Mouse (Mus musculus) cortical plate, adult 2 months (tissue): ENCODE results near the gene Mau2. TPM values are rescaled to one million over a fixed set of nuclear protein-coding genes. Genes with fewer than 3 reads are reported as not detected.

Experiments
- H3K27ac ChIP-seq: fragments of 200-500 bp; 2 replicates; pipeline ENCODE4 v1.5.1; 2012; ENCODE audit warnings: low read length, control low read depth, inconsistent platforms; ENCODE audit not compliant: insufficient read depth
- H3K4me1 ChIP-seq: fragments of 200-500 bp; 2 replicates; pipeline ENCODE4 v1.6.1; 2011; ENCODE audit warnings: low read length; ENCODE audit not compliant: control insufficient read depth, insufficient read depth
- H3K4me3 ChIP-seq: fragments of 200-500 bp; 2 replicates; pipeline ENCODE4 v1.5.1; 2011; ENCODE audit warnings: mild to moderate bottlenecking, low read length, control low read depth; ENCODE audit not compliant: insufficient read depth
- CTCF ChIP-seq: fragments of 200-500 bp; IDR thresholded peaks from 2 replicates; pipeline ENCODE4 v1.5.1; 2011; ENCODE audit warnings: mild to moderate bottlenecking, control low read depth, low read length; ENCODE audit not compliant: insufficient read depth; ENCODE audit errors: extremely low read depth
- POLR2A ChIP-seq: fragments of 200-500 bp; IDR thresholded peaks from 2 replicates; pipeline ENCODE4 v1.6.1; 2011; ENCODE audit warnings: mild to moderate bottlenecking, low read length, control low read depth; ENCODE audit not compliant: insufficient read depth; ENCODE audit errors: extremely low read depth
- polyA plus RNA-seq: library from polyadenylated mRNA; depleted of rRNA; stranded (reverse); fragments of >200 nt; gene quantifications from 2 replicates; pipeline ENCODE4 v1.2.3, GENCODE M21; 2012; rRNA removed

The Mau2 gene
- 80.5 and 86.1 TPM in 2 replicates for polyA plus RNA-seq

DNA sequence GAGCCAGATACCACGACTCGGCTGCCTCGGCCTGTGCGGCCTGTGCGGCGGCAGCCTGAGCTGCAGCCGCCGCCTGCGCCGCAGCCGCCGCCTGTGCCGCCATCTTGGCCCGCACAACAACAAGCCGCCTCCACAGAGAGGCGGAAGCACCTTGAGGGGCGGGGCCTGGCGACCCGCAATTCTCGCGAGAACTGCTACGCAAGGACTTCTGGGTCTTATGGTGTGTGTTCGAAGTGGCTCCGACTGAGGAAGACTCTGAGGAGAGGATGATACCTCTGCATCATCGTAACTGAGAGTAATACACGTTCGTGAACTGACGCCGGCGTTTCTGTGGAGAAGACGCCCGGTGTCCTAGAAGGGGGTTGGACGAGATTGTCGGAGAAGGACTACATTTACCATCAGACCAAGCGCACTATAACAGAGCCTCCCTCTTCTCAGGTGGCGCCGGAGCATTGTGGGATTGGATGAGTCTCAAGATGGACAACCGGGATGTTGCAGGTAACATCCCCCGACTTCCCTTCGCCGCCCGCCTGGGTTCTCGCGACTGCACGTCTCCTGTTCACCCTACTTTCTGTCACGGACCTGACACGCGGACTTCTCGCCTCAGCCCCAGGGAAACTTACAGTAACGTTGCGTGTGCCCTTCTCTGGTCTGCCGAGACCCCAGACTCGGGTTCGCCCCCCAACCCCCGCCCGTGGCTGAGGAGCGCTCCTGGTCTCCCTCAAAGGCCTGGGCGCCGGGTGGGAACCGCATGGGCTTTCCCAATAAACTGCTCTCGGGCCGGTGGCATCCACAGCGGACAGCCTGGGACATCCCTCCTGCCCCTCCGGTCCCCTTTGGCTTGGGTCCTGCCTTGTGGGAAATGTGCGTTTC, at the start of gene Mau2, which contains the start of gene Sugp1:
Gene Mau2, minus strand, starts transcription at position 152 of the 873 bp plus-strand sequence.
Gene Sugp1, plus strand, starts transcription at position 231 of the 873 bp plus-strand sequence.
- Histone ChIP-seq H3K4me3 (peak within 1 kb of the TSS; percentile 65), H3K27ac (peak within 1 kb of the TSS; percentile 89), H3K4me1 (peaks cover 10% of the 10 kb centered on the region)
- TF ChIP-seq CTCF (no peak), POLR2A (peak; percentile 91)

DNA sequence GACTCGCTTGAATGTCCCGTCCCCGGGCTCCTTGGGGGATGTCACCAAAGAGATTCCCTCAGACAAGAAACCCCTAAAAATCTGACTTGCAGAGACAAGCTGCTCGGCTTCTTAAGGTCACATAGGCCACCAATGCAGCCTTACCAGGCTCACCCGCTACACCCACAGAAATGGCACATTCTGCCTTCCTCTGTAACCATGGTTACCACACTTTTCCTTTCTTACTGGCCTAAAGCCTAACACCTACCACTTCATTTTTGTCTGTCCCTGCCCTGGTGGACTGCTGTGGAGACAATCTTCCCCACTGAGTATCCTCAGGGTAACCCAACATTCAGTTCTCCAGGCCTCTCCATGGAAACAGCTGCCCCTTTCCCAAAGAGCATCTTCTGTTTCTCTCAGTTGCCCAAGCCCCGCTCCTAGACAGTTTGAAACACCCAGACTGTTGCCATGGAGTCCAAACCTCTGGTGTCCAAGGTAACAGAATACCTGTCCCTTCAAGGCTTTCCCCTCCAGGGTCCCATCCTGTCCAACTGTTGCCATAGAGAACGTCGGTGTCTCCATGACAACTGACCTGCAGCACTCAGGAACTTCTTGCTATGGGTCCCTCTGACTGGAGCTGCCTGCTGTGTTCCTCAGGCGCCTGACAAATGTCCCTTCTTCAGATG, 46.9 kb upstream of the Mau2 start:
- Histone ChIP-seq H3K4me3 (no peak overlapping the region), H3K27ac (no peak overlapping the region), H3K4me1 (no peaks in the 10 kb centered on the region; the same call in 1 of the 2 replicates)
- TF ChIP-seq CTCF (no peak), POLR2A (no peak)

DNA sequence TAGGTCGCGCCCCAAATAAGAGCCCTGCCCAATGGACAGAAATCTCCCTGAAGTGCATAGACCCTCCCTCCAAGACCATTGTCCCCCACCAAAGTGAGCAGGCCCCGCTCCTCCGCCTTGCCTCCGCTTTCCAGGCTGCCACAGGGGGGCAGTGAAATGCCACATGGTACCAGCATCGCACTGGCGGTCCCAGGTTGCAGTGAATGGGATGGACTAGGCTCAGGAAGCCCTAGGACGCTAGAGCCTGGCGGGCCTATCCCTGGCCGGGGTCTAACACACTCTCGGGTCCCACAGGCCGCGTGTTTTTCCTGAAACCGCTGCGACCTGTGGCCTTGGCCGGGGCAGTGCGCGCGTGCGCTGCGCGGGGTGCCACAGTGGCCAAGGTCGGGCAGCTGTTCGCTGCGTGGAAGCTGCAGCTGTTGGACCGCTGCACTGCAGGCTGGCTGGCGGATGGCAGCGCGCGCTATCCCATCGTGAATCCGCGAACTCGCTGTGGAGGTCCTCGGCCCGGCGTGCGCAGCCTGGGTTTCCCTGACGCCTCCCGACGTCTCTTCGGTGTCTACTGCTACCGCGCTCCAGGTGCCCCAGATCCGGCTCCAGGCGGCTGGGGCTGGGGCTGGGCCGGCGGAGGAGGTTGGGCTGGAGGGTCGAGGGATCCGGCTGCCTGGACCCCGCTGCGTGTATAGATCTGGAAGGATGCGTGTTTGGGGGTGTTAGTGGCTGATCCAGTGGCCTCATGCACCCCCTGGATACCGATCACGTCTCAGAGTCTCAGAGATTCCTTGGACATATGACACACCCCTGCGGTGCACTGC, 45.5 kb upstream of the Mau2 start:
- peak overlapping the region; percentile 9 for H3K4me3 ChIP-seq
- no peak overlapping the region for H3K27ac ChIP-seq
- H3K4me1 ChIP-seq: no peaks in the 10 kb centered on the region; the same call in 1 of the 2 replicates
- TF ChIP-seq CTCF (peak; percentile 79), POLR2A (no peak)

DNA sequence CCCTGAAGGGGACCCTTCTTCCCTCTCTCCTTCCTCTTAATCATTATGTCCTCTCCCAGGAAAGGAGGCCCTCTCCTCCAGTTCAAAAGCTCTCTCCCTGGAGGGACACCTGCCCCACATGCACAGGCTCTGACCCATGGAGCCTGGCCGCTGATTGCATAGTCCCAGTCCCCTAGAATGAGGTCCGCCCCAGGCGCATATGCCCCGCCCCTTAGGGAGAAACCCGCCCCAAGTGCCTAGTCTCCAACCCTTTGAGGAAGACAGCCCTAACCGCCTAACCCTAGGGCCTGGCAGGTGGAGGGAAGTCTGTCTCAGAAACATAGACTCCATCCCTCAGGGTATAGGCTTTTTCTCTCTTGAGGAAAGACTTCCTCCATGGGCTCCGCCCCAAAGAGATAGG, 44.7 kb upstream of the Mau2 start:
- no peak for TF ChIP-seq CTCF
- no peak for TF ChIP-seq POLR2A
- Histone ChIP-seq H3K27ac (no peak overlapping the region), H3K4me3 (no peak overlapping the region), H3K4me1 (no peaks in the 10 kb centered on the region; the same call in 1 of the 2 replicates)

DNA sequence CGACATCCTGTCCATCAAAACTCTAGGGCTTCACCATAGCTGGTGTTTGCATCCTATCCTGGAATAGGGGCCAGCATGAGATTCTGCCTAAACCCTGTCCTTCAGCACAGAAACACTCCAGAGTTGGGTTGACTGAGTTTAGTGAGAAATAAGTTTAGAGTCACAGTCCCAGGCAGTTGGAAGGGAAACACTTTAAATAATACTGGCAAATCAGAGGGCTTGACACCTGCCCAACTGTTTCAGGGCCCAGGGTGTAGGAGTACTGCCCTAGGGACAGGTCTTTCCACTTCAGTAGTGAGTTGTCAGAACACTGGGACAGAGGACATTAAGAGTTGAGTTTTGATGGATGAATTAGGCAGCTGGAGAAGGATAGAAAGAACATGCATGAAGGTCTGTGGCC, 43.6 kb upstream of the Mau2 start:
- no peak overlapping the region for H3K4me3 ChIP-seq
- no peaks in the 10 kb centered on the region; the same call in 1 of the 2 replicates for H3K4me1 ChIP-seq
- no peak overlapping the region for H3K27ac ChIP-seq
- TF ChIP-seq CTCF (no peak), POLR2A (no peak)

DNA sequence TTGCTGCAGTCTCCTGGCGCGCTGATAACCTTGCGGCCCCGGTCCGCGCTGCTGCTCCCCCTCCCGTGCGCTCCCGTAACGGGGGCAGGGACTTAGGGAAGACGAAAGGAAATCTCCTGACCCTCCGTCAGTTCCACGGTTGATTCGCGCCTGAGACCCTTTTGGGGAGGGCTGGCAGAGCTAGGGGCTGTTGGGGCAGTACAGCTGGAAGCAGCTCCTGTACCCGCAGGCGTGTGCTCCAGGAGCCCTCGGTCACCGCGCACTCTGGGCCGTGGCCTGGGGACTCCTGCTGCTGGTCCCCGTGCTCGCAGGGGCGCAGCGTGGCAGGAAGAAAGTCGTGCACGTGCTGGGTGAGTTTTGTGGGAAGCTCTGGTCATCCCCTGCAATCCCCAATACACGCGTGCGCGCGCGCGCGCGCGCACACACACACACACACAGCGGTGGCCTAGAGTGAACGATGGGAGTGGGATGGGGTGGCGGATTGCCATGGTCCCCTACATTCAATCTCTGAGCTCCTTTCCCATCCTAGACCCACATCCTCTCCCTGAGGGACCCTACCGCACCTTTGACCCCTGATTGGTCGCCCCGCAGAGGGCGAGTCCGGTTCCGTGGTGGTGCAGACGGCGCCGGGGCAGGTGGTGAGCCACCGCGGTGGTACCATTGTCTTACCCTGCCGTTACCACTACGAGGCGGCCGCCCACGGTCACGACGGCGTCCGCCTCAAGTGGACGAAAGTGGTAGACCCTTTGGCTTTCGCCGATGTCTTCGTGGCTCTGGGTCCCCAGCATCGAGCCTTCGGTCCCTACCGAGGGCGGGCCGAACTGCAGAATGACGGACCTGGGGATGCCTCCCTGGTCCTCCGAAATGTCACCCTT, 41.9 kb upstream of the Mau2 start:
- TF ChIP-seq POLR2A: no peak
- no peak for TF ChIP-seq CTCF
- H3K4me3 ChIP-seq: peak overlapping the region; percentile 64
- no peak overlapping the region for H3K27ac ChIP-seq
- no peaks in the 10 kb centered on the region; the same call in 1 of the 2 replicates for H3K4me1 ChIP-seq

DNA sequence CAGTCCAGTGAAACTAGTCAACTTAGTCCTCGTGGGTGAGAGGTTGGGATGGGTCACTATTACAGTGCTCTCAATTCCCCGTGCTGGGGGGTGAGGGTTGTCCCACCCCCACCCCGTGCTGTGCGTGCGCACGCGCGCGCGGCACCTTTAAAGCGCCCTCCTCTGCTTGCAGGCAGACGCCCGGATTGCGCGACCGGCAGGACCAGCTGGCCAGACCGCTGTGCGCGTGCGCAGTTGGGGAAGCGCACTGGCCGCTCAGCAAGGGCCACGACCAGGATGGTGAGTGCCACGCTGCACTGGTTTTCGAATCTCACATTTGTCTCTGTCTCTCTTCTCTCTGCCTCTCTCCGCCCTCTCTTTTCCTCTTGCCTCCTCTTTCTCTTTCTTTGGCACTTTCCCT, 40.8 kb upstream of the Mau2 start, which contains the start of gene Hapln4:
Gene Hapln4, plus strand, starts transcription at position 173 of the 400 bp plus-strand sequence.
- Histone ChIP-seq H3K4me3 (peak within 1 kb of the TSS; percentile 64), H3K27ac (no peak within 1 kb of the TSS), H3K4me1 (no peaks in the 10 kb centered on the region)
- TF ChIP-seq POLR2A (peak; percentile 74; the same call in 1 of the 2 replicates), CTCF (no peak)

DNA sequence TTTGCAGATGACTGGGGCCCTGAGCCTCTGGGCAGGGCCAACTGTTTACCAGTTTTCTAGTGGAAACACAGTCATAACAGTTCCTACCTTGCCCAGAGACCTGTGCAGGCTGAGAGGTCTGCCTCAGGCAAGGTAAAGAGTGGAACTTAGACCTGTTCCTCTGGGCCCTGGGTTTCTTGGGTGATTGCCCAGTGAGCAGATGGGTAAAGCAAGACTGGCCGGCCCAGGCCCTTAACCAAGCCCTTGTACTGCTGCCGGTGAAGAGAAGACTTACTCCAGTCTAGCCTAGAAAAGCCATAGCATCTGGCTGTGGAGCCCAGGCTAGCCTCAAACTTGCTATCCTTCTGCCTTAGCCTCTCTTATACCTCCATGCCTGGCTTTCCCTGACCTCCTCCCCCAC, 39.4 kb upstream of the Mau2 start:
- no peaks in the 10 kb centered on the region for H3K4me1 ChIP-seq
- H3K4me3 ChIP-seq: no peak overlapping the region
- H3K27ac ChIP-seq: no peak overlapping the region
- TF ChIP-seq POLR2A (no peak), CTCF (no peak)

DNA sequence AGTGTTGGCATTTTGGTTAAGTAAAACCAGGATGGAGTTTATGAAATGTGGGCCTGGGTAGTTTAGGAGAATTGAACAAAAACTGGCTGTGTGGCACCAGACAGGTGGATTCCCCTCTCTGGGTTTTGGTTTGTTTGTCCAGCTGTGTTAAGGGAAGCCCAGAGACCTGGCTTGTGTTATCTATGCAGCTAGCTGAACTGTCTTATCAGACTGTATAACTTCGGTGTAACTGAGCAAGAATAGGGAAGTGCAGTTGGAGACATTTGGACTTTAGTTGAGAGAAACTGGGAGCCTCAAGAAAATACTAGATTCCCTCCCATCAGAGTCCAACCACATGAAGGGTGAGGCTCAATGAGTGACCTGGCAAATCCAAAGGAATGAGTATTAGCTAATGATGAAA, 31.1 kb upstream of the Mau2 start:
- Histone ChIP-seq H3K4me3 (no peak overlapping the region), H3K27ac (no peak overlapping the region), H3K4me1 (no peaks in the 10 kb centered on the region)
- TF ChIP-seq CTCF (no peak), POLR2A (no peak)
